Mouse (Mus musculus): ENCODE data around the gene Sco2. TPM values are rescaled to one million over a fixed set of nuclear protein-coding genes. Genes with fewer than 3 reads are reported as not detected.
A peak's percentile ranks its signal among the peaks of the same experiment; 100 is the strongest.

Gene Sco2
- polyA plus RNA-seq, 1 experiment from 2014 or later: 15.9 TPM

DNA sequence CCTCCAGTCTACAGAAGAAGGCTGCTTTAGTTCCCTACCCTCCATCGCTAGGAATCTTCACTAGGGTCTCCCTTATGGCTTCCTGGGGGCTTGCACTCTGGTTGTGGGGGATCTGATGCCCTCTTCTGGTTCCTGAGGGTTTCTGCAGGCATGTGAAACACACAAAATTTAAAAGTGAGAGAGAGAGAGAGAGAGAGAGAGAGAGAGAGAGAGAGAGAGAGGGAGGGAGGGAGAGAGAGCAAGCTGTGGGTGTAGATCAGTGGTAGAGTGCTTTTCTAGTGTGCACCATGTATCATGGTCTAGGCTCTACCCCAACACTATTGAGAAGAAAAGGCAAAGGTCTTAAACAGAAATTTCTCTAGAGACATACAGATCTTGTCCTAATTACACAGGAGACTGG is 32.0 kb downstream of the Sco2 start:
- H3K9ac ChIP-seq (ENCODE audit: low read depth, low read length): no peak overlapping the region
- no peaks in the 10 kb centered on the region for H3K36me3 ChIP-seq (ENCODE audit: control insufficient read depth, insufficient read depth, low read length)
- H3K4me3 ChIP-seq (ENCODE audit: low read length): no peak overlapping the region
- no peaks in the 10 kb centered on the region for H3K27me3 ChIP-seq (replicated peaks; ENCODE audit: control insufficient read depth, insufficient read depth, low read length)
- WGBS: 68% methylated on average over 1 of the region's 1 CpGs
- no peak overlapping the region for H3K4me2 ChIP-seq (ENCODE audit: low read depth, low read length)
- no peak overlapping the region for H3K27ac ChIP-seq (ENCODE audit: low read length)
- no peaks in the 10 kb centered on the region for H3K4me1 ChIP-seq (ENCODE audit: control insufficient read depth, insufficient read depth, low read length)
- no peak for ATAC-seq
- no peaks in the 10 kb centered on the region for H3K9me3 ChIP-seq (ENCODE audit: control insufficient read depth, low read length)

DNA sequence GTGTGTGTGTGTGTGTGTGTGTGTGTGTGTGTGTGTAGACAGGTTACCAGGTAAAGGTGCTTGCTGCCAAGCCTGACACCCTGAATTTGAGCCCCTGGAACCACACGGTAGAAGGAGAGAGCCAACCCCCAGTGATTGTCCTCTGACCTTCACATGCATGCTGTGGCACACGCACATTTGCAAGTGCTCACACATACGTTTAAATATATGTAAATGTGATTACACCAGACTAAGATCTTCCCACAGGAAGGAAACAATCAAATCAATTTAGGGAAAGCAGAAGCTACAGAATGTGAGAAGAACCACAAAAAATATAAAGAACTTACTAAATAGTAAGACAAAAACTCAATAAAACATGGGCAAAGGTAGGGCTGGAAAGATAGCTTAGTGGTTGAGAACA is 33.5 kb downstream of the Sco2 start:
- no peak for ATAC-seq
- Histone ChIP-seq H3K27me3 (replicated peaks; ENCODE audit: control insufficient read depth, insufficient read depth, low read length) (no peaks in the 10 kb centered on the region; the same call in 1 of the 2 replicates), H3K36me3 (ENCODE audit: control insufficient read depth, insufficient read depth, low read length) (no peaks in the 10 kb centered on the region), H3K9ac (ENCODE audit: low read depth, low read length) (no peak overlapping the region), H3K4me1 (ENCODE audit: control insufficient read depth, insufficient read depth, low read length) (no peaks in the 10 kb centered on the region), H3K4me3 (ENCODE audit: low read length) (no peak overlapping the region), H3K9me3 (ENCODE audit: control insufficient read depth, low read length) (no peaks in the 10 kb centered on the region), H3K27ac (ENCODE audit: low read length) (no peak overlapping the region), H3K4me2 (ENCODE audit: low read depth, low read length) (no peak overlapping the region)
- WGBS: 70% methylated on average over 3 of the region's 3 CpGs

DNA sequence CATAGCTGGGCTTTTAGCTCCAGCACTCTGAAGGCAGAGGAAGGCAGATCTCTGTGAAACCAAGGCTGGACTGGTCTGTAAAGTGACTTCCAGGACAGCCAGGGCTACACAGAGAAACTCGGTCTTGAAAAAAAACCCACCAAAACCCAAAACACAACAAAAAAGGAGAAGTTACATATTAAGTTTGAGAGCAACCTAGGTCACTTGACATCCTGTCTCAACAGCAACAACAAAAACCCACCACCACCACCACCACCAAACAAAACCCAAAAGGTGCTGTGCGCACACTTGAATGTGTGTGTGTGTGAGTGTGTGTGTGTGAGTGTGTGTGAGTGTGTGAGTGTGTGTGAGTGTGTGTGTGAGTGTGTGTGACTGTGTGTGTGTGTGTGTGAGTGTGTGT is 34.0 kb downstream of the Sco2 start:
- no peaks in the 10 kb centered on the region for H3K9me3 ChIP-seq (ENCODE audit: control insufficient read depth, low read length)
- no peaks in the 10 kb centered on the region for H3K36me3 ChIP-seq (ENCODE audit: control insufficient read depth, insufficient read depth, low read length)
- H3K4me3 ChIP-seq (ENCODE audit: low read length): no peak overlapping the region
- no peak overlapping the region for H3K27ac ChIP-seq (ENCODE audit: low read length)
- H3K27me3 ChIP-seq (replicated peaks; ENCODE audit: control insufficient read depth, insufficient read depth, low read length): no peaks in the 10 kb centered on the region; the same call in 1 of the 2 replicates
- no peak overlapping the region for H3K4me2 ChIP-seq (ENCODE audit: low read depth, low read length)
- no peak overlapping the region for H3K9ac ChIP-seq (ENCODE audit: low read depth, low read length)
- ATAC-seq: no peak
- WGBS: 93% methylated on average over 2 of the region's 2 CpGs
- H3K4me1 ChIP-seq (ENCODE audit: control insufficient read depth, insufficient read depth, low read length): no peaks in the 10 kb centered on the region

DNA sequence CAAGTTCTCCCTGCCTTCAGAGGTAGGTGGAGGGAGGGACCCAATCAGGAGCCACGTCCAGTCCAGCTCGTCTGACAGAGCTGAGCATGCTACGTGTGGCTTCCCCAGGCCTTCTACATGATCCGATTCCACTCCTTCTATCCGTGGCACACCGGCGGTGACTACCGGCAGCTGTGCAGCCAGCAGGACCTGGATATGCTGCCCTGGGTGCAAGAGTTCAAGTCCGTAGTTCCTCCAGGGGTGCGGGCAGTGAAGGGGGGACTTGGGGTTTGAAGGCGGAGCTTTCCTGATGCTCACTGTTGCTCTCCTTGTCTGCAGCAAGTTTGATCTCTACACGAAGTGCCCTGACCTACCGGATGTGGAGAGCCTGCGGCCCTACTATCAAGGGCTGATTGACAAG is 37.2 kb downstream of the Sco2 start:
- no peaks in the 10 kb centered on the region for H3K9me3 ChIP-seq (ENCODE audit: control insufficient read depth, low read length)
- no peak overlapping the region for H3K9ac ChIP-seq (ENCODE audit: low read depth, low read length)
- H3K4me3 ChIP-seq (ENCODE audit: low read length): no peak overlapping the region
- WGBS: 82% methylated on average over 14 of the region's 14 CpGs
- H3K4me1 ChIP-seq (ENCODE audit: control insufficient read depth, insufficient read depth, low read length): no peaks in the 10 kb centered on the region
- H3K36me3 ChIP-seq (ENCODE audit: control insufficient read depth, insufficient read depth, low read length): no peaks in the 10 kb centered on the region
- H3K27ac ChIP-seq (ENCODE audit: low read length): no peak overlapping the region
- H3K4me2 ChIP-seq (ENCODE audit: low read depth, low read length): no peak overlapping the region
- no peaks in the 10 kb centered on the region; the same call in 1 of the 2 replicates for H3K27me3 ChIP-seq (replicated peaks; ENCODE audit: control insufficient read depth, insufficient read depth, low read length)
- no peak for ATAC-seq

DNA sequence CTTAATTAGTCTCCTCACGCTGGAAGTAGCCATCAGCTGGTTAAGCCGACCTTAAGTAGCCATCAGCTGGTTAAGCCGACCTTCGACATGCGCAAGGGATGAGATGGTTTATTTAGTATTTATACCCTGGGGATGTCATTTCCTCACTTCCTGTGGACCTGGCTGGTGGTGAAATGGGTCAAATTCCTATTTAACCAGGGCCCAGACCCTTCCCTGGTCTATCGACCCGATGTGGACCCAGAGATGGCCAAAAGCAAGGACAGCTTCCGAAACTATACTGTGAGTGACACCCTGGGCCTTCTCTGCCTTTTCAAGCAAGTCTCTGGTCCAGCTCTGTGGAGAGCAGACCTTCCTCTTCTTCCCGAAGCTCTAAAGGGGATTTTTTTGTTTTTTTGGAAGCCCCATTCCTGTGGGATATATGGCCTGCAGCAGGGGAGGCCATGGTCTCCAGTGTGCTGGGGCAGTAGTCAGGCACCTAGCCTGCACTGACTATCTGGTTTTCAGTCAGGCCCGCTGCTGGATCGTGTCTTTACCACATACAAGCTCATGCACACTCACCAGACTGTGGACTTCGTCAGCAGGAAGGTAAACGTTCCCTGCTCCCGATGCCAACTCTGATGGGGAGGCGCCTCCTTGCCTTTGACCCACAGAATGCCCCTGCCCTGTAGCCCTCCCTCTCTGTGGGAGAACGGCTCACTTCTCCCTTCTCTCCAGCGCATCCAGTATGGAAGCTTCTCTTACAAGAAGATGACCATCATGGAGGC is 38.7 kb downstream of the Sco2 start:
- Histone ChIP-seq H3K9ac (ENCODE audit: low read depth, low read length) (no peak overlapping the region), H3K36me3 (ENCODE audit: control insufficient read depth, insufficient read depth, low read length) (no peaks in the 10 kb centered on the region), H3K9me3 (ENCODE audit: control insufficient read depth, low read length) (no peaks in the 10 kb centered on the region), H3K27ac (ENCODE audit: low read length) (no peak overlapping the region), H3K4me1 (ENCODE audit: control insufficient read depth, insufficient read depth, low read length) (no peaks in the 10 kb centered on the region), H3K4me3 (ENCODE audit: low read length) (no peak overlapping the region), H3K4me2 (ENCODE audit: low read depth, low read length) (no peak overlapping the region), H3K27me3 (replicated peaks; ENCODE audit: control insufficient read depth, insufficient read depth, low read length) (no peaks in the 10 kb centered on the region; the same call in 1 of the 2 replicates)
- 79% methylated on average over 17 of the region's 17 CpGs for WGBS
- no peak for ATAC-seq

DNA sequence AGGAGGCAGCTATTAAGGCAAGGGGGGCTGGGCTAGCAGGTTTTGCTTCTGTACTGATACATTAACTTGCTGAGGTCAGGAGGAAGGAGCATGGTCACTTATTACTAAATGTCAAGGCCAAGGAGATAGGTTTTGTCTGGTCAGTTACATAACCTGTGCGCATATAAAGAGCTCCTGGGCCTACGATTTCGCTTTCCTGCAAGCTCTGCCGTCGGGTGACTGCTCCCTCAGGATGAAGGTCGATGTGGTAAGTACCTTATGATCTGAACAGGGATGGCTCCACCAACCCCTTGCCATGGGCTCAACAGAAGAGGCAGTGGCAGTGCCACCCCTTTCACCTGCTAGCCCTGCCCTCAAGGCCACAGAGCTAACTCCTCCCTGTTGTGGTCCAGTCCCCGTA is 39.4 kb downstream of the Sco2 start, which contains the start of gene Miox:
Miox (plus strand) TSS at position 128 of the 400 bp plus-strand sequence.
- H3K27ac ChIP-seq (ENCODE audit: low read length): no peak within 1 kb of the TSS
- ATAC-seq: no peak
- H3K9ac ChIP-seq (ENCODE audit: low read depth, low read length): no peak within 1 kb of the TSS
- H3K9me3 ChIP-seq (ENCODE audit: control insufficient read depth, low read length): no peaks in the 10 kb centered on the region
- H3K36me3 ChIP-seq (ENCODE audit: control insufficient read depth, insufficient read depth, low read length): no peaks in the 10 kb centered on the region
- no peak within 1 kb of the TSS for H3K4me2 ChIP-seq (ENCODE audit: low read depth, low read length)
- H3K27me3 ChIP-seq (replicated peaks; ENCODE audit: control insufficient read depth, insufficient read depth, low read length): no peaks in the 10 kb centered on the region; the same call in 1 of the 2 replicates
- no peak within 1 kb of the TSS for H3K4me3 ChIP-seq (ENCODE audit: low read length)
- H3K4me1 ChIP-seq (ENCODE audit: control insufficient read depth, insufficient read depth, low read length): no peaks in the 10 kb centered on the region
- WGBS: 84% methylated on average over 7 of the region's 7 CpGs

DNA sequence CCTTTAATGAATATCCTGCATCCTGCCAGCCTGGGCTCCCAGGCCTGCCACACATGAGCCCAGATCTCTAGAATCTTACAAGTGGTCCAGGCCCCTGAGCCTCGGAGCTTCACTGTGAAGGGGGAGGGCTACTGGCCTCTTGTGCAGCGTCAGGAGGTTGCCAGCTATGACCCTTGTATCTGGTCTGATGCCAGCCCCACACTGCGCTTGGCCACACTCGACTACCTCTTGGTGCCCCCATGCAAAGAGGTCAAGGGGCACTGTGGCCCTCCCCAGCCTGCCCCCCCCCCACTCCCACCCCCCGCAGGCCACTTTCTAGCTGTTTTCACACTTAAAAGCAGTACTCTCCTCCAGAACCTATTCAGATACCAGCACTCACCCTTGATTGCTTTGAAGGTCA is 47.2 kb downstream of the Sco2 start:
- Histone ChIP-seq H3K9ac (ENCODE audit: low read depth, low read length) (no peak overlapping the region), H3K9me3 (ENCODE audit: control insufficient read depth, low read length) (no peaks in the 10 kb centered on the region), H3K27ac (ENCODE audit: low read length) (no peak overlapping the region), H3K4me1 (ENCODE audit: control insufficient read depth, insufficient read depth, low read length) (no peaks in the 10 kb centered on the region), H3K4me3 (ENCODE audit: low read length) (no peak overlapping the region), H3K4me2 (ENCODE audit: low read depth, low read length) (no peak overlapping the region), H3K36me3 (ENCODE audit: control insufficient read depth, insufficient read depth, low read length) (no peaks in the 10 kb centered on the region), H3K27me3 (replicated peaks; ENCODE audit: control insufficient read depth, insufficient read depth, low read length) (peaks cover 11% of the 10 kb centered on the region; the same call in 1 of the 2 replicates)
- ATAC-seq: no peak
- WGBS: 66% methylated on average over 5 of the region's 5 CpGs

DNA sequence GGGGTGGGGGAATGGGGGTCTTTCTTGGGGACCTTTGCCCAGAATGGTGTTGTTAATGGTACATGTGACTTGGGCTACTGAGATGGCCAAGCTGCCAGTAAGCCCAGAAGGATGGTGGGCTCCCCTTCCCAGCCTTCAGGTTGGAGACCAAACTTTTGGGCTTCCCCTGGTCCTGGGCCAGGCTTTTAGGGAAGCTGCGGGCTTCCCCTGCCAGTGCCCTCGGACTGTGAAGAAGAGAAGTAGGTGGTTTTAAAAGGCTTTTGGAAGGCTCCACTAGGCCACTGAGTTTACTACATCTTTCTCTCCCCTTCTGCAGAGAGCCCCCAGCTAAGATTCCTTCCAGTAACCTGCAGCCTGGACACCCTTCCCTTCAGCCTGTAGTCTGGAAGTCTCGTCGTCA is 50.0 kb downstream of the Sco2 start:
- Histone ChIP-seq H3K4me2 (ENCODE audit: low read depth, low read length) (no peak overlapping the region), H3K4me1 (ENCODE audit: control insufficient read depth, insufficient read depth, low read length) (no peaks in the 10 kb centered on the region), H3K9me3 (ENCODE audit: control insufficient read depth, low read length) (no peaks in the 10 kb centered on the region), H3K27ac (ENCODE audit: low read length) (no peak overlapping the region), H3K9ac (ENCODE audit: low read depth, low read length) (no peak overlapping the region), H3K4me3 (ENCODE audit: low read length) (peak overlapping the region; percentile 40), H3K36me3 (ENCODE audit: control insufficient read depth, insufficient read depth, low read length) (no peaks in the 10 kb centered on the region), H3K27me3 (replicated peaks; ENCODE audit: control insufficient read depth, insufficient read depth, low read length) (peaks cover 11% of the 10 kb centered on the region; the same call in 1 of the 2 replicates)
- ATAC-seq: no peak
- WGBS: 90% methylated on average over 4 of the region's 4 CpGs

DNA sequence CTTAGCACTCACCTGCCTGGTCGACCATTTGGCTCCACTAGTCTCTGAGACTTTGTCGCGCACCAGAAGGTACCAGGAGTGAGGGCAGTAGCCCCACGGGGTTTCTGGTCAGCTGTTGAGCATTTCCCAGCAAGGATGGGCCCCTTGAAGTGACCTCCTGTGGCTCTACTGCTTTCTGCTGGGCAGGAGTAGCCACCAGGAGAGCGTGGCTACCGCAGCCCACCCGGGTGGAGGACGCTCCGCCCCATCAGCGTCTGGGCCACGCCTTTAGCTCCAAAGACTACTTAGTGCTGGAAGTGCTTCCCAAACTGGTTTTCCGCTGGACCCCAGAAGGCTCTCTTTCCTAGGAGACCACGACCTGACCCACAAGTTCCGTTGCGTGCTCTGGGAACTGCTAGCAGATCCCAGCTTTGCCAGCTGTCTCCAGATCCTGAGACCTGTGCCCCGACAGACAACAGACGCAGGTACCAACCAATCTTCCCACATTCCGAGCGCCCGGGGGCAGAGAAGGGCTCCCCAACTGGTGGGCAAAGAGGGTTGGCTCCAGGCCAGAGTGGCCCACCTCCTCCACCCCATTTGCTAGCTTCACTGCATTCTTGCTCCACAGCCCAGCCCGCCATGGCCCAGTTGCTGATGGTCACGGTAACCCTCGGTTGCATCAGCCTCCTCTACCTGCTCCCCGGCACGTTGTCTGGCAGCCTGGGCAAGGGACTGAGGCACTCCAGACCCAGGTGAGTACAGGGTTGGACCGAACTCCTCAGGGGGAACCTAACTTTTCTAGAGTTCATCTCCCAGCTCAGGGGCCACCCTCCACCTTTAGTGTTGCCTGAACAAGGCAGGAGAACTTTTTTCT is 50.8 kb downstream of the Sco2 start, which contains the start of gene Adm2:
Adm2 (plus strand) TSS at position 51 of the 853 bp plus-strand sequence.
- H3K36me3 ChIP-seq (ENCODE audit: control insufficient read depth, insufficient read depth, low read length): no peaks in the 10 kb centered on the region
- ATAC-seq: peak; percentile 58; the same call in 1 of the 2 replicates
- 7% methylated on average over 26 of the region's 26 CpGs for WGBS
- H3K9ac ChIP-seq (ENCODE audit: low read depth, low read length): peak within 1 kb of the TSS; percentile 44; the same call in 1 of the 2 replicates
- H3K4me2 ChIP-seq (ENCODE audit: low read depth, low read length): peak within 1 kb of the TSS; percentile 56
- peaks cover 11% of the 10 kb centered on the region; the same call in 1 of the 2 replicates for H3K27me3 ChIP-seq (replicated peaks; ENCODE audit: control insufficient read depth, insufficient read depth, low read length)
- H3K4me3 ChIP-seq (ENCODE audit: low read length): peak within 1 kb of the TSS; percentile 40
- no peaks in the 10 kb centered on the region for H3K4me1 ChIP-seq (ENCODE audit: control insufficient read depth, insufficient read depth, low read length)
- no peak within 1 kb of the TSS for H3K27ac ChIP-seq (ENCODE audit: low read length)
- no peaks in the 10 kb centered on the region for H3K9me3 ChIP-seq (ENCODE audit: control insufficient read depth, low read length)

Data from intestine, embryonic 16.5 days (tissue).